Mouse (Mus musculus): ENCODE measurements around the gene Foxk1. TPM values are rescaled to one million over a fixed set of nuclear protein-coding genes. Genes with fewer than 3 reads are reported as not detected.

The Foxk1 gene
- total and polyA plus RNA-seq, 2 experiments from 2014 or later = 1.8 to 9.5 TPM

GRCm38 (mm10) chr5:142510061-142510414 is 108.7 kb downstream of the Foxk1 start:
- 61% methylated on average over 7 of the region's 7 CpGs for WGBS
- ATAC-seq (ENCODE audit: insufficient read depth, low read depth) (no peak), DNase-seq (ENCODE audit: low spot score) (no peak)
- no peak overlapping the region for H3K27ac ChIP-seq (ENCODE audit: low read depth)
- no peak overlapping the region for H3K4me3 ChIP-seq (ENCODE audit: low read depth, low read length)
- no peak for TF ChIP-seq CTCF (IDR thresholded peaks at IDR 0.05; ENCODE audit: low read depth)
- no peak for TF ChIP-seq EP300 (IDR thresholded peaks at IDR 0.05; ENCODE audit: low read depth)
- no peaks in the 10 kb centered on the region for H3K27me3 ChIP-seq (ENCODE audit: control insufficient read depth, insufficient read depth, low read length)
- H3K4me2 ChIP-seq (ENCODE audit: low read depth, low read length) = no peak overlapping the region
- peaks cover 9% of the 10 kb centered on the region for H3K4me1 ChIP-seq (ENCODE audit: control insufficient read depth, insufficient read depth)
- H3K36me3 ChIP-seq (replicated peaks; ENCODE audit: control insufficient read depth, insufficient read depth, low read length) = no peaks in the 10 kb centered on the region
- 0 out of 2 replicates have a peak overlapping the region, but pooled peaks have one; percentile 29 for H3K9ac ChIP-seq (replicated peaks; ENCODE audit: low read depth, low read length)
- H3K9me3 ChIP-seq (replicated peaks; ENCODE audit: control insufficient read depth, low read length) = no peaks in the 10 kb centered on the region

Other genes starting within 250 kb of the Foxk1 start
- gene Ap5z1, start 62.4 kb downstream of the Foxk1 start, total RNA-seq (2014; rRNA removed; ENCODE audit: low replicate concordance) = 8.2 and 14.1 TPM in 2 replicates
- 3.9 and 5.7 TPM in 2 replicates for gene Ap5z1, start 62.4 kb downstream of the Foxk1 start, polyA plus RNA-seq (2015; fragmentation: Nextera tagmentation; extraction: Ambion mirVana)
- 0.39 TPM in 1 of 2 replicates, not detected in the other for gene Papolb, start 128.6 kb downstream of the Foxk1 start, total RNA-seq (2014; rRNA removed; ENCODE audit: low replicate concordance)
- 0.04 and 0.08 TPM in 2 replicates for gene Papolb, start 128.6 kb downstream of the Foxk1 start, polyA plus RNA-seq (2015; fragmentation: Nextera tagmentation; extraction: Ambion mirVana)
- gene Radil, start 149.6 kb downstream of the Foxk1 start, total RNA-seq (2014; rRNA removed; ENCODE audit: low replicate concordance) = 2.6 and 2.9 TPM in 2 replicates
- gene Radil, start 149.6 kb downstream of the Foxk1 start, polyA plus RNA-seq (2015; fragmentation: Nextera tagmentation; extraction: Ambion mirVana) = 4.2 and 4.3 TPM in 2 replicates
- 0.08 TPM in 1 of 2 replicates, not detected in the other for gene Mmd2, start 207.3 kb downstream of the Foxk1 start, total RNA-seq (2014; rRNA removed; ENCODE audit: low replicate concordance)
- 0.08 TPM in 1 of 2 replicates, not detected in the other for gene Mmd2, start 207.3 kb downstream of the Foxk1 start, polyA plus RNA-seq (2015; fragmentation: Nextera tagmentation; extraction: Ambion mirVana)
- 37.2 and 50.8 TPM in 2 replicates for gene Wipi2, start 226.2 kb downstream of the Foxk1 start, total RNA-seq (2014; rRNA removed; ENCODE audit: low replicate concordance)
- 19.6 and 20.7 TPM in 2 replicates for gene Wipi2, start 226.2 kb downstream of the Foxk1 start, polyA plus RNA-seq (2015; fragmentation: Nextera tagmentation; extraction: Ambion mirVana)